Mouse (Mus musculus): ENCODE results near the gene Tbc1d5. TPM values are rescaled to one million over a fixed set of nuclear protein-coding genes. Genes with fewer than 3 reads are reported as not detected.

The Tbc1d5 gene
- 8.8 and 9.3 TPM in 2 replicates for polyA plus RNA-seq (2014; fragmentation: Nextera tagmentation; extraction: Ambion mirVana)

DNA sequence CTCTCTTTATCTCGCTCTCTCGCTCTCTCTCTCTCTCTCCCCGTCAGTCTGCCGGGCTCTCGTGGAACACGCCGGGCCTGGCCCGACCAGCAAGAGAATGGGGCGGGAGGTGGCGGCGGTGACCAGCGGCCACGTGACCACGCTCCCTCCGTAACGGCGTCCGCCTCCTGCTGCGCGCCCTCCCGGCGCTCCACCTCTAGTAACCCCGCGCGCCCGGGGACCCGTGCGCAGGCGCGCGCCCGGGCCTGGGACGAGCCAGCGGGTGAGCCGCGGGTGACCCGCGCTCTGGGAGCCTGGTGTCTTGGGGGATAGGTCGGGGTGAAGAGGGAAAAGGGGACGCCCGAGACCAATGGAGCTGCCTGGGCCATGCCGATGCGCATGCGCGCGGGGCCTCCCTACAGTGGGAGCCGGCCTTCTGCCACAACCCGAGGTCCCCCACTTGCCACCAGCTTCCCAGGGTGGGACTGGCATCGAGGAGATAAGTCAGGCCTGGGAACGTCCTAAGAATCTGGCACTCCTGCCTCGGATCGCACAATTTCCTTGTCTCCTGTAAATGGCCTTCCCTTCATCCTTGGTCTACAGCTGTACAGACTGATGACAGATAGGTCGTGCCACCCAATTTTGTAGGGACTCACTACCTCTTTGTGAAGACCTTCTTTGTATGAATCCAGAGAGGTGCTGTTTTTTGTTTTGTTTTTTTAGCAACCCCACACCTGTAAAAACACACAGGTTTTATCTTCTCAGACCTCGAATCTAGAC, at the start of gene Tbc1d5:
Gene Tbc1d5 (minus strand): TSS at position 158 of the 759 bp plus-strand sequence.
- Histone ChIP-seq H3K36me3 (replicated peaks; ENCODE audit: control insufficient read depth, insufficient read depth, low read depth, low read length) (no peaks in the 10 kb centered on the region), H3K9ac (replicated peaks; ENCODE audit: low read length) (peak within 1 kb of the TSS; percentile 99), H3K4me3 (ENCODE audit: low read depth, low read length) (peak within 1 kb of the TSS; percentile 82), H3K4me2 (ENCODE audit: low read depth, low read length) (peak within 1 kb of the TSS; percentile 78), H3K4me1 (ENCODE audit: control insufficient read depth, insufficient read depth, low read length) (no peaks in the 10 kb centered on the region), H3K27me3 (ENCODE audit: control insufficient read depth, insufficient read depth, low read length) (no peaks in the 10 kb centered on the region), H3K27ac (replicated peaks; ENCODE audit: low read depth, low read length) (peak within 1 kb of the TSS; percentile 98), H3K9me3 (replicated peaks; ENCODE audit: control insufficient read depth, low read length) (no peaks in the 10 kb centered on the region)
- 2% methylated on average over 50 of the region's 54 CpGs for WGBS
- ATAC-seq (replicated peaks; ENCODE audit: insufficient number of reproducible peaks, low FRiP score, low TSS enrichment, low read depth), result peak; percentile 96
- DNase-seq (ENCODE audit: low spot score), result peak; percentile 88

- no peak overlapping the region for H3K9ac ChIP-seq (replicated peaks; ENCODE audit: low read length)
- H3K4me3 ChIP-seq (ENCODE audit: low read depth, low read length), result no peak overlapping the region
- H3K36me3 ChIP-seq (replicated peaks; ENCODE audit: control insufficient read depth, insufficient read depth, low read depth, low read length), result no peaks in the 10 kb centered on the region
- no peaks in the 10 kb centered on the region for H3K27me3 ChIP-seq (ENCODE audit: control insufficient read depth, insufficient read depth, low read length)
- H3K4me2 ChIP-seq (ENCODE audit: low read depth, low read length), result no peak overlapping the region
- ATAC-seq (replicated peaks; ENCODE audit: insufficient number of reproducible peaks, low FRiP score, low TSS enrichment, low read depth) (no peak), DNase-seq (ENCODE audit: low spot score) (no peak)
- no peak overlapping the region for H3K27ac ChIP-seq (replicated peaks; ENCODE audit: low read depth, low read length)
- H3K9me3 ChIP-seq (replicated peaks; ENCODE audit: control insufficient read depth, low read length), result no peaks in the 10 kb centered on the region
- H3K4me1 ChIP-seq (ENCODE audit: control insufficient read depth, insufficient read depth, low read length), result no peaks in the 10 kb centered on the region
- 75% methylated on average over 1 of the region's 1 CpGs for WGBS
Observed at GRCm38 (mm10) chr17:51226056-51226455, 46.9 kb upstream of the Tbc1d5 start.

- WGBS, result 20% methylated on average over 4 of the region's 4 CpGs
- Histone ChIP-seq H3K4me1 (ENCODE audit: control insufficient read depth, insufficient read depth, low read length) (no peaks in the 10 kb centered on the region), H3K36me3 (replicated peaks; ENCODE audit: control insufficient read depth, insufficient read depth, low read depth, low read length) (no peaks in the 10 kb centered on the region), H3K4me3 (ENCODE audit: low read depth, low read length) (no peak overlapping the region), H3K27me3 (ENCODE audit: control insufficient read depth, insufficient read depth, low read length) (no peaks in the 10 kb centered on the region), H3K9me3 (replicated peaks; ENCODE audit: control insufficient read depth, low read length) (no peaks in the 10 kb centered on the region), H3K4me2 (ENCODE audit: low read depth, low read length) (no peak overlapping the region), H3K27ac (replicated peaks; ENCODE audit: low read depth, low read length) (no peak overlapping the region), H3K9ac (replicated peaks; ENCODE audit: low read length) (no peak overlapping the region)
- ATAC-seq (replicated peaks; ENCODE audit: insufficient number of reproducible peaks, low FRiP score, low TSS enrichment, low read depth) (no peak), DNase-seq (ENCODE audit: low spot score) (no peak)
Observed at GRCm38 (mm10) chr17:51223152-51223551, 44.0 kb upstream of the Tbc1d5 start.

- Histone ChIP-seq H3K27ac (replicated peaks; ENCODE audit: low read depth, low read length) (no peak overlapping the region), H3K4me2 (ENCODE audit: low read depth, low read length) (no peak overlapping the region), H3K27me3 (ENCODE audit: control insufficient read depth, insufficient read depth, low read length) (no peaks in the 10 kb centered on the region), H3K4me3 (ENCODE audit: low read depth, low read length) (no peak overlapping the region), H3K4me1 (ENCODE audit: control insufficient read depth, insufficient read depth, low read length) (no peaks in the 10 kb centered on the region), H3K9me3 (replicated peaks; ENCODE audit: control insufficient read depth, low read length) (no peaks in the 10 kb centered on the region), H3K9ac (replicated peaks; ENCODE audit: low read length) (no peak overlapping the region), H3K36me3 (replicated peaks; ENCODE audit: control insufficient read depth, insufficient read depth, low read depth, low read length) (no peaks in the 10 kb centered on the region)
- DNase-seq (ENCODE audit: low spot score), result no peak
- no peak for ATAC-seq (replicated peaks; ENCODE audit: insufficient number of reproducible peaks, low FRiP score, low TSS enrichment, low read depth)
- WGBS, result 82% methylated on average over 7 of the region's 7 CpGs
Observed at GRCm38 (mm10) chr17:51221075-51221474, 41.9 kb upstream of the Tbc1d5 start.

- no peak overlapping the region for H3K27ac ChIP-seq (replicated peaks; ENCODE audit: low read depth, low read length)
- H3K9me3 ChIP-seq (replicated peaks; ENCODE audit: control insufficient read depth, low read length), result no peaks in the 10 kb centered on the region
- WGBS, result 91% methylated on average over 3 of the region's 3 CpGs
- no peak overlapping the region for H3K4me2 ChIP-seq (ENCODE audit: low read depth, low read length)
- ATAC-seq (replicated peaks; ENCODE audit: insufficient number of reproducible peaks, low FRiP score, low TSS enrichment, low read depth) (no peak), DNase-seq (ENCODE audit: low spot score) (no peak)
- no peaks in the 10 kb centered on the region for H3K27me3 ChIP-seq (ENCODE audit: control insufficient read depth, insufficient read depth, low read length)
- H3K36me3 ChIP-seq (replicated peaks; ENCODE audit: control insufficient read depth, insufficient read depth, low read depth, low read length), result no peaks in the 10 kb centered on the region
- H3K9ac ChIP-seq (replicated peaks; ENCODE audit: low read length), result no peak overlapping the region
- no peaks in the 10 kb centered on the region for H3K4me1 ChIP-seq (ENCODE audit: control insufficient read depth, insufficient read depth, low read length)
- H3K4me3 ChIP-seq (ENCODE audit: low read depth, low read length), result no peak overlapping the region
Observed at GRCm38 (mm10) chr17:51219897-51220296, 40.7 kb upstream of the Tbc1d5 start.

DNA sequence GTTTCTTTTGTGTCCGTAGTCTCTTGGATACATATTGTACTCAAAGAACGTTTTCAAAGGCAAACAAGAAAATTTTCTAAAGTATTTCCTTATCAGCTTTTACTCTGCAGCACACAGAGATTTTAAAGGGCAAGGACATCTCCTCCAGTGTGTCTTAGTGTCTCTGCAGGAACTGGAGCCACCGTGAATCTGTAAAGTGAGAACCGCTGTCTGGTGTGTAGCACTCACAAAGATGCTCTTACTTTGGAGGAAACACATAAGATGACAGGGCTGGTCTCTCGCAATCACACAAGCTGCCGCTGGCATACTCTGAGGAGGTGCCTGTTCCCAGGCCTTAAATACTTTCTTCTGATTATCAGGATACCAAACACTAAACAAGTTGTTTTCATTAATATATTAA, 37.3 kb upstream of the Tbc1d5 start:
- Histone ChIP-seq H3K27ac (replicated peaks; ENCODE audit: low read depth, low read length) (no peak overlapping the region), H3K9ac (replicated peaks; ENCODE audit: low read length) (no peak overlapping the region), H3K4me3 (ENCODE audit: low read depth, low read length) (no peak overlapping the region), H3K36me3 (replicated peaks; ENCODE audit: control insufficient read depth, insufficient read depth, low read depth, low read length) (no peaks in the 10 kb centered on the region), H3K27me3 (ENCODE audit: control insufficient read depth, insufficient read depth, low read length) (no peaks in the 10 kb centered on the region), H3K4me2 (ENCODE audit: low read depth, low read length) (no peak overlapping the region), H3K4me1 (ENCODE audit: control insufficient read depth, insufficient read depth, low read length) (no peaks in the 10 kb centered on the region), H3K9me3 (replicated peaks; ENCODE audit: control insufficient read depth, low read length) (no peaks in the 10 kb centered on the region)
- DNase-seq (ENCODE audit: low spot score) (no peak), ATAC-seq (replicated peaks; ENCODE audit: insufficient number of reproducible peaks, low FRiP score, low TSS enrichment, low read depth) (no peak)
- 92% methylated on average over 6 of the region's 6 CpGs for WGBS

DNA sequence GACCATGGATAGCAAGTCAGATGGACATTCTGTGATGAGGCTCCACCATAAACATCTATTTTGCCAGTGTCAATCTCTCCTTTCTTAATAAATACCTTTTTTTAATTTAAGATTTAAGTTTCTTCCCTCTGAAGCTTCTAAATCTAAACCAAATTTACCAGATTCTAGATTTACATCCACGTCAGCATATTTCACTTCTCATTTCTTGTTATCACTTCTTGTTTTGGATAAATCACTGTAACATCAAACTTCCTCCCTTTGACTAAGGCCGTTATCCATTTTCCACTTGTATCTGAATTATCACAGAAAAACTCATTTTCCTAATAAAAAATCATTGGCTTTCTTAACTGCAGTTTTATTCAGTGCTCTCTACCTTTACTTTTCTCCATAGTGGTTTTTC, 30.4 kb upstream of the Tbc1d5 start:
- Histone ChIP-seq H3K9me3 (replicated peaks; ENCODE audit: control insufficient read depth, low read length) (no peaks in the 10 kb centered on the region), H3K4me2 (ENCODE audit: low read depth, low read length) (no peak overlapping the region), H3K36me3 (replicated peaks; ENCODE audit: control insufficient read depth, insufficient read depth, low read depth, low read length) (no peaks in the 10 kb centered on the region), H3K27me3 (ENCODE audit: control insufficient read depth, insufficient read depth, low read length) (no peaks in the 10 kb centered on the region), H3K4me1 (ENCODE audit: control insufficient read depth, insufficient read depth, low read length) (no peaks in the 10 kb centered on the region), H3K4me3 (ENCODE audit: low read depth, low read length) (no peak overlapping the region), H3K27ac (replicated peaks; ENCODE audit: low read depth, low read length) (no peak overlapping the region), H3K9ac (replicated peaks; ENCODE audit: low read length) (no peak overlapping the region)
- DNase-seq (ENCODE audit: low spot score), result no peak
- no peak for ATAC-seq (replicated peaks; ENCODE audit: insufficient number of reproducible peaks, low FRiP score, low TSS enrichment, low read depth)
- WGBS, result 87% methylated on average over 2 of the region's 2 CpGs

GRCm38 (mm10) chr17:51204643-51205042, 25.5 kb upstream of the Tbc1d5 start:
- Histone ChIP-seq H3K9ac (replicated peaks; ENCODE audit: low read length) (no peak overlapping the region), H3K4me3 (ENCODE audit: low read depth, low read length) (no peak overlapping the region), H3K4me1 (ENCODE audit: control insufficient read depth, insufficient read depth, low read length) (no peaks in the 10 kb centered on the region), H3K27me3 (ENCODE audit: control insufficient read depth, insufficient read depth, low read length) (no peaks in the 10 kb centered on the region), H3K36me3 (replicated peaks; ENCODE audit: control insufficient read depth, insufficient read depth, low read depth, low read length) (no peaks in the 10 kb centered on the region), H3K27ac (replicated peaks; ENCODE audit: low read depth, low read length) (no peak overlapping the region), H3K9me3 (replicated peaks; ENCODE audit: control insufficient read depth, low read length) (no peaks in the 10 kb centered on the region), H3K4me2 (ENCODE audit: low read depth, low read length) (no peak overlapping the region)
- DNase-seq (ENCODE audit: low spot score) (no peak), ATAC-seq (replicated peaks; ENCODE audit: insufficient number of reproducible peaks, low FRiP score, low TSS enrichment, low read depth) (no peak)
- 87% methylated on average over 2 of the region's 2 CpGs for WGBS

Data from embryonic facial prominence, embryonic 11.5 days (tissue).